Mouse (Mus musculus): ENCODE measurements around the gene Rps10. TPM values are rescaled to one million over a fixed set of nuclear protein-coding genes. Genes with fewer than 3 reads are reported as not detected.
"Not testable (repeated sequence)": the region's sequence is repeated elsewhere in the genome, so short reads cannot be mapped to it uniquely, and the experiment has no call there.

Gene Rps10
- total RNA-seq, 2 experiments from 2014 or later: 440 to 648 TPM

- no peak for ATAC-seq (replicated peaks; ENCODE audit: low FRiP score, poor library complexity, severe bottlenecking)
Observed at GRCm38 (mm10) chr17:27645807-27646206, 9.3 kb upstream of the Rps10 start.

- no peak for ATAC-seq (replicated peaks; ENCODE audit: low FRiP score, poor library complexity, severe bottlenecking)
Observed at GRCm38 (mm10) chr17:27644572-27644971, 8.1 kb upstream of the Rps10 start.

GRCm38 (mm10) chr17:27643756-27644155 is 7.3 kb upstream of the Rps10 start:
- no peak for ATAC-seq (replicated peaks; ENCODE audit: low FRiP score, poor library complexity, severe bottlenecking)

- ATAC-seq (replicated peaks; ENCODE audit: low FRiP score, poor library complexity, severe bottlenecking): no peak
Observed at GRCm38 (mm10) chr17:27643101-27643500, 6.6 kb upstream of the Rps10 start.

GRCm38 (mm10) chr17:27642491-27643062 is 6.1 kb upstream of the Rps10 start:
- no peak for ATAC-seq (replicated peaks; ENCODE audit: low FRiP score, poor library complexity, severe bottlenecking)

- ATAC-seq (replicated peaks; ENCODE audit: low FRiP score, poor library complexity, severe bottlenecking): not testable (repeated sequence)
Observed at GRCm38 (mm10) chr17:27639851-27640250, 3.4 kb upstream of the Rps10 start.

- no peak for ATAC-seq (replicated peaks; ENCODE audit: low FRiP score, poor library complexity, severe bottlenecking)
Observed at GRCm38 (mm10) chr17:27638921-27639332, 2.5 kb upstream of the Rps10 start.

GRCm38 (mm10) chr17:27637333-27637732 is 864 bp upstream of the Rps10 start:
- no peak for ATAC-seq (replicated peaks; ENCODE audit: low FRiP score, poor library complexity, severe bottlenecking)

- ATAC-seq (replicated peaks; ENCODE audit: low FRiP score, poor library complexity, severe bottlenecking): not testable (repeated sequence)
Observed at GRCm38 (mm10) chr17:27635575-27635903, 930 bp downstream of the Rps10 start.

GRCm38 (mm10) chr17:27634871-27635574 is 1.4 kb downstream of the Rps10 start, which contains the start of gene RPS10-NUDT3:
TSS of gene RPS10-NUDT3 (minus strand) at chr17:27635222.
- ATAC-seq (replicated peaks; ENCODE audit: low FRiP score, poor library complexity, severe bottlenecking): peak; percentile 94

- ATAC-seq (replicated peaks; ENCODE audit: low FRiP score, poor library complexity, severe bottlenecking): peak; percentile 71
Observed at GRCm38 (mm10) chr17:27629249-27630020, 7.0 kb downstream of the Rps10 start.

- no peak for ATAC-seq (replicated peaks; ENCODE audit: low FRiP score, poor library complexity, severe bottlenecking)
Observed at GRCm38 (mm10) chr17:27628376-27628775, 8.1 kb downstream of the Rps10 start.

GRCm38 (mm10) chr17:27627451-27627850 is 9.0 kb downstream of the Rps10 start:
- no peak for ATAC-seq (replicated peaks; ENCODE audit: low FRiP score, poor library complexity, severe bottlenecking)

GRCm38 (mm10) chr17:27626681-27627080 is 9.8 kb downstream of the Rps10 start:
- no peak for ATAC-seq (replicated peaks; ENCODE audit: low FRiP score, poor library complexity, severe bottlenecking)

GRCm38 (mm10) chr17:27625455-27626251 is 10.8 kb downstream of the Rps10 start:
- no peak for ATAC-seq (replicated peaks; ENCODE audit: low FRiP score, poor library complexity, severe bottlenecking)

GRCm38 (mm10) chr17:27623360-27624326 is 12.8 kb downstream of the Rps10 start, which contains the start of gene Nudt3:
TSS of gene Nudt3 (minus strand) at chr17:27623495.
- ATAC-seq (replicated peaks; ENCODE audit: low FRiP score, poor library complexity, severe bottlenecking): peak; percentile 85

- peak; percentile 83 for ATAC-seq (replicated peaks; ENCODE audit: low FRiP score, poor library complexity, severe bottlenecking)
Observed at GRCm38 (mm10) chr17:27622611-27623359, 13.7 kb downstream of the Rps10 start.

Measured in erythroid progenitor cell, adult 5-6 weeks (primary cell).